20 mouse cellular contexts compared by ENCODE assay signal in genomic region chr2:133443024-133443423, GRCm38 (mm10).
A peak's percentile ranks its signal among the peaks of the same experiment; 100 is the strongest.
DNase-seq lines count a peak whose midpoint lies in the region; ATAC-seq and TF ChIP-seq lines count a peak whose summit lies in the region.
"Had no signal": no experiment of that assay in that cellular context is flagged by ENCODE, and none has a peak within 500 bp of the region (broad histone marks: within the 10 kb centered on the region; RNA-seq: fewer than 3 reads in every experiment).

No protein-coding gene starts in this region.

- no peak overlapping the region for H3K4me3 ChIP-seq in gastrocnemius, adult 2 months
- H3K4me3 ChIP-seq in bone marrow macrophage, adult 2 months (ENCODE audit: insufficient read depth, low read length) = no peak overlapping the region
- H3K4me3 ChIP-seq in liver, embryonic 11.5 days (ENCODE audit: low read depth, low read length) = no peak overlapping the region
- H3K4me3 ChIP-seq: embryonic facial prominence, embryonic 13.5 days; embryonic facial prominence, embryonic 15.5 days; erythroblast, embryonic 14.5 days; forebrain, embryonic 10.5 days; forebrain, embryonic 12.5 days had no signal

- no peak for TF ChIP-seq CTCF in gastrocnemius, adult 2 months (IDR thresholded peaks at IDR 0.05)
- TF ChIP-seq CTCF in bone marrow macrophage, adult 2 months (IDR thresholded peaks at IDR 0.05; ENCODE audit: low read depth, low read length) = no peak

- no peak for ATAC-seq in frontal cortex, adult (ENCODE audit: low TSS enrichment)
- ATAC-seq in liver, embryonic 11.5 days (replicated peaks; ENCODE audit: low FRiP score) = no peak
- ATAC-seq: activated CD4-positive, CD25-positive, alpha-beta regulatory T cell, adult 4 months; CD4-positive, CD25-positive, alpha-beta regulatory T cell, adult 4 months; forebrain, embryonic 14.5 days; forebrain, embryonic 16.5 days had no signal

- H3K4me1 ChIP-seq in bone marrow macrophage, adult 2 months (ENCODE audit: control insufficient read depth, insufficient read depth, low read length) = peaks cover 35% of the 10 kb centered on the region
- H3K4me1 ChIP-seq in liver, embryonic 11.5 days (replicated peaks; ENCODE audit: control insufficient read depth, insufficient read depth, low read length) = no peaks in the 10 kb centered on the region
- H3K4me1 ChIP-seq: embryonic facial prominence, embryonic 13.5 days; embryonic facial prominence, embryonic 15.5 days; forebrain, embryonic 10.5 days; forebrain, embryonic 12.5 days had no signal

- intact Hi-C loops in gastrocnemius, adult 2 months (cut with DNase I) = no loop called here

- no peak overlapping the region for H3K9ac ChIP-seq in liver, embryonic 11.5 days (ENCODE audit: low read depth, low read length)
- H3K9ac ChIP-seq: embryonic facial prominence, embryonic 13.5 days; embryonic facial prominence, embryonic 15.5 days; forebrain, embryonic 12.5 days had no signal

- H3K27ac ChIP-seq in gastrocnemius, adult 2 months = peak overlapping the region; percentile 51; the same call in 1 of the 2 replicates
- H3K27ac ChIP-seq in bone marrow macrophage, adult 2 months (ENCODE audit: insufficient read depth, low read depth, low read length) = peak overlapping the region; percentile 64
- no peak overlapping the region for H3K27ac ChIP-seq in liver, embryonic 11.5 days (ENCODE audit: low read depth, low read length)
- H3K27ac ChIP-seq: embryonic facial prominence, embryonic 13.5 days; embryonic facial prominence, embryonic 15.5 days; forebrain, embryonic 10.5 days; forebrain, embryonic 12.5 days had no signal

- H3K4me2 ChIP-seq in liver, embryonic 11.5 days = no peak overlapping the region
- H3K4me2 ChIP-seq: embryonic facial prominence, embryonic 13.5 days; embryonic facial prominence, embryonic 15.5 days; forebrain, embryonic 12.5 days had no signal

- no peak for DNase-seq in gastrocnemius, adult 2 months
- no peak for DNase-seq in gastrocnemius, adult 18-20 months (ENCODE audit: low spot score)
- no peak for DNase-seq in liver, embryonic 11.5 days (ENCODE audit: low spot score)
- DNase-seq: B cell, adult 2 months; cerebellum, adult 11 months; cerebellum, postnatal 14 days; embryo, embryonic 11 days had no signal

- no peaks in the 10 kb centered on the region for H3K27me3 ChIP-seq in liver, embryonic 11.5 days (replicated peaks; ENCODE audit: control insufficient read depth, insufficient read depth, low read length)
- H3K27me3 ChIP-seq: CH12.LX; embryonic facial prominence, embryonic 13.5 days; embryonic facial prominence, embryonic 15.5 days; forebrain, embryonic 12.5 days had no signal

- no peak for TF ChIP-seq POLR2A in bone marrow macrophage, adult 2 months (IDR thresholded peaks at IDR 0.05; ENCODE audit: borderline replicate concordance, low read depth, low read length)

- H3K36me3 ChIP-seq in liver, embryonic 11.5 days (ENCODE audit: control insufficient read depth, insufficient read depth, low read length) = no peaks in the 10 kb centered on the region
- H3K36me3 ChIP-seq: embryonic facial prominence, embryonic 13.5 days; embryonic facial prominence, embryonic 15.5 days; forebrain, embryonic 10.5 days; forebrain, embryonic 12.5 days; G1E had no signal

- whole genome bisulfite sequencing in liver, embryonic 11.5 days = 81% methylated on average over 4 of the region's 4 CpGs

- H3K9me3 ChIP-seq in liver, embryonic 11.5 days (ENCODE audit: control insufficient read depth, low read length) = no peaks in the 10 kb centered on the region
- H3K9me3 ChIP-seq: embryonic facial prominence, embryonic 13.5 days; embryonic facial prominence, embryonic 15.5 days; forebrain, embryonic 10.5 days; forebrain, embryonic 12.5 days had no signal
